Mouse (Mus musculus) neural tube, embryonic 10.5 days (tissue): ENCODE results near the gene Nfix.

Experiments
- DNase-seq: peaks from one replicate; pipeline ENCODE4 v3.0.0-alpha.2; 2017; ENCODE audit warnings: low spot score; ENCODE audit errors: extremely low spot score

Gene Nfix

GRCm38 (mm10) chr8:84722530-84722849 lies 77.7 kb downstream of the Nfix start:
- no peak for DNase-seq

- DNase-seq, result no peak
These were observed 81.0 kb downstream of the Nfix start for GRCm38 (mm10) chr8:84718959-84719690.

GRCm38 (mm10) chr8:84718476-84718875 lies 81.7 kb downstream of the Nfix start:
- DNase-seq, result no peak

- DNase-seq, result no peak
These were observed 83.4 kb downstream of the Nfix start for GRCm38 (mm10) chr8:84716790-84717189.

GRCm38 (mm10) chr8:84715893-84716468 lies 84.2 kb downstream of the Nfix start:
- DNase-seq, result no peak

GRCm38 (mm10) chr8:84714161-84714560 lies 86.0 kb downstream of the Nfix start:
- no peak for DNase-seq

DNA sequence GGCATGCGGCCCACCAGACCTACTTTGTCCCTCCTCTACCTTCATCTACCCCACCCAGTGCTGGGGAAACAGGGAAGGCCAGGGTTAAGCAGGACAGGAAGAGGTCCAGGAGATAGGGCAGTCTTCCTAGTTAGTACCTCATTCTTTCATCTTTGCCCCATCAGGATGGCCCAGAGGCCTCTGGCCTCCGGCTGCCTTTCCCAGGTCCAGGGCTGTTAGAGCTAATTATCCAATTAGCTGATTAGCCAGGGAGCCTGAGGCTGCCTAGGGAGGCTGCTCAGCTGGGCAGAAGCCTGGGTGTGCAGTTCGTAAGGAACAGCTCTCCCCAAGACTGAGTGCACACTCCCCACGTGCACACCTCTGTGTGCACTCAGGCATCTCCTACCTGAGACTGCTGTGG lies 86.8 kb downstream of the Nfix start:
- no peak for DNase-seq

DNA sequence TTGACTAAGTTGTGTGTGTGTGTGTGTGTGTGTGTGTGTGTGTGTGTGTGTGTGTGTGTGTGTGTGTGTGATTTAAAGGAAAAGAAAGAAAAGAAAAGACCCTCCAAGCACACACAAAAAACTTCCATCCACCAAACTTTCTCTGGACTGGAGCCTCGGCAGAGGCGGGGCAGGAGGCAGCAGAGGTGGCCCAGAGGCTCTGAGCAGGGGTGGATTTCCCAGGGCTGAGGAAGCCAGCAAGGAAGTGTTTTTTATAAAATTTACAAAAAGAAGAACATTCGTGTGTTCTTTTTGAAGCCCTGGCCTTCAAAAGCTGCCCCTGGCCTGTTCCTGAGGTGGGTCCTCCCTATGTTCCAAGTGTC lies 87.4 kb downstream of the Nfix start:
- DNase-seq, result no peak

- DNase-seq, result peak; percentile 52
These were observed 88.0 kb downstream of the Nfix start for GRCm38 (mm10) chr8:84711933-84712758.

DNA sequence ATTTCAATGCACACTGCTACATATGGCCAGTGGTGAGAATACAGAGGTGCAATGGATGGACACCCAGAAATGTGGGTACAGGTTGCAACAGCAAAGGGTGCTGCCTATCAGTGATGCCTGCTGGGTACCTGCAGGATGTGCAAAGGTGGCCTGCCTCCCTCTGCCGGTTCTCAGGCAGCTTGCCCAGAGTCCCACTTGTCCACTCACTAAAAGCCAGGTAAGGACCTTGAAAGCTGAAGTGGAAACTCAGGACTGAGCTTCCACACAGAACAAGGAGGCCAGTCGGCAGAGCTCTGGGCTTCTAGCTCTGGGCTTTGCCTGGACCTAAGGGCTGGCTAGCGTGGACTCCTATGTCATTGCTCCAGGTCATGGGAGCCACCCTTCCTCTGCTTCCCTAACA lies 88.8 kb downstream of the Nfix start:
- no peak for DNase-seq

GRCm38 (mm10) chr8:84709931-84710330 lies 90.2 kb downstream of the Nfix start:
- DNase-seq, result no peak

GRCm38 (mm10) chr8:84708774-84709475 lies 91.2 kb downstream of the Nfix start:
- peak; percentile 90 for DNase-seq

GRCm38 (mm10) chr8:84708071-84708541 lies 92.0 kb downstream of the Nfix start:
- DNase-seq, result peak; percentile 61

DNA sequence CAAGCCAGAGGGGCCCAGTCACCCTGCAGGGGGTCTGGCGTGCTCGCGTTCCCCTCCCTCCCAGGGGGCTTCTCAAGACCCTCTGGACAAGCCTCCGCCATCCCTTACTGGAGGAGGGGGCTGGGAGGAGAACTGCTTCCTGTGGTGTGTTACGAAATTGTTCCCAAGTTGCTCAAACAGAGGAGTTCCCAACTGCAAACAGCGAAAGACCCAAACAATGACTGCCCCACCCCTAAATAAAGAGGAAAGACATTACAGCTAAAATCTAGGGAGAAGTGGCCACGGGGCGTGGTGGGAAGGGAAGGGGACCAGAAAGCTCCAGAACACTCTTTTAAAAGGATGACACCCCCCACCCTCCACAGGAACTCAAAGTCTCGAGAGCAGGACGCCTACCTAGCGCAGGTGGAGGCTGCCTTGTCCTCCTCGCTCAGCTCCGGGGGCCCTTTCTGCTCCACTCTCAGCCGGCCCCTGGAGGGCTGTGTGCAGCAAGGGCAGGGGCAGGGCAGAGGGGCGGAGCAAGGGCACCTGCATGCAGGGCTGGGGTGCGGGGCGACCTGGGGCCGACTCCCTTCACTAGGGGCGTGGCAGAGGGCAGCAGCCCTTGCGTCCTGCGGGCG lies 92.8 kb downstream of the Nfix start:
- DNase-seq, result peak; percentile 56

GRCm38 (mm10) chr8:84706610-84707266 lies 93.4 kb downstream of the Nfix start:
- DNase-seq, result peak; percentile 64

DNA sequence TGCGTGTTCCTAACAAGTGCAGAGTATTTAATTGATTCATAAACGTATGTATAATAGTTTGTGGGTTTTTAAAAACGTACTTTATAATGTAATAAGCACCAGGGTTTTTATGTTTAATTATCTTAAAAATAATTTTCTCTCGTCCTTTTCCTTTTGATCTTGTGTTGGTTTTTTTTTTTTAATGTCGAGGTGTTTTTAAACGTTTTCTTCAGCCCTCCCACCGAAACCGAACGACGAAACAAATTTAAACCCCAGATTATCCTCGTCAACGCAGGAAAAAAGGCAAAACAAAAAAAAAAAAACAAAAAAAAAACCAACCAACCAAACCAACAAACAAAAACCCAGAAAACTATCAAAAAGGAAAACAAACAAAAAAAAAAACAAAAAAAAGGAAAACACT lies 94.2 kb downstream of the Nfix start:
- no peak for DNase-seq

DNA sequence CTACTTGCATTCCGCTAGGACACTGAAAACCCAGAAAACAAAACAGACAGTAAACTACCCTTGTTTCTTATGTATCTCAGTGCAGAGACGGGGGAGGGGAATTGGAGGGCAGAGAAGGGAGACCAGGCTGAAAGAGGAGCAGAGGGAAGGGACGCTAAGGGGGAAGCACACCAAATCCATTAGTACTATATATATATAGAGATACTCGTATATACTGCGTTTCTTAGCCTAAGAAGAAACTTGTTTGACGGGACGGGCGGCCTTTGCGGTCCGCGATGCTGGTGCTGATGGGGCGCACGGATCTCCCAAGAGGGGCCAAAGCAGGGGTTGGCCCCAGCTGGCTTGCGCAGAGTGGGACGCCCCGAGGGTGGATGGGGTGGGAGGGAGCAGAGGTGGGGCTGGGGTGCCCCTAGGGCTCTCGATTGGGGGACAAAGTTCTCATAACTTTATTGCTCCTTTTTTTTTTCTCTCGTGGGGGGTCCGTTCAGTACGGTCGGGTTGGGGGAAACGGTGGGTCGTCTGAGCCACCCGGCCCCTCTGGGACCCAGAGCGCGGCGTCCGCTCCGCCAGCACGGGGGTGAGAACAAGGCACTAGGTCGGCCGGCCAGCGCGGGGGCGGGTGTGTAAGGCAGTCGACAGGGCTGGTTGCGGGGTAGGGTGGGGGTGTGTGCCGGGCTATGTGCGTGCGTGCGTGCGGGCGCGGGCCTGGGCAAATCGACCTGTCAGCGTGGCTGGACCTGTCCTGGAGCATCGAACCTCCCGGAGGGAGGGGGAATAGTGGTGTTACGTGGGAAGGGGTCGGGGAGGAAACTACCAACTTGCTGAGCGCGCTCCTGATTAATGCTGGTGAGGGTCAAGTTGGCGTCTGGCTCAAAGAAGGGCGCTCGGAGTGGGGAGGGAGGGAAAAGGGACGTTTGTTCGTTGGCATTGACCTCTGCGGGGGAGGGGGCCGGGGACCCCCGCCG lies 95.0 kb downstream of the Nfix start:
- DNase-seq, result peak; percentile 59

DNA sequence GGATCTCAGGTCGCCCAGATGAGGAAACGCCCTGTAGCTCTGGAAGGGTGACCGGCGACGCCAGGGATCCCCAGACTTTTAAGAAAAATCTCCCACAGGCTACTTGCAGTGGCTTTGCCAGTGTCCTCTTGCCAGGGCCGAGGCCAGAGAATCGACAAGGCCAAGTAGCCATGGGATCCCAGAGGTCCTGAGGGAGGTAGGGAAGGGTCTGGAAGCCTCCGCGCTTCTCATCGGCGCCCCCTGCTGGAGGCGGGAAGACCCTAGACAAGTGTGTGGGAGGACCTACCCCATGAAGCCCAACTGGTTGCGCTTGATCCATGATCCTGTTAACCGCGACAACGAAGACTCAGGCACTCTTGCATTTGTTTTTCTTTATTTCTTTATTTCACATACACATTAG lies 95.8 kb downstream of the Nfix start:
- DNase-seq, result peak; percentile 87

- DNase-seq, result no peak
These were observed 96.5 kb downstream of the Nfix start for GRCm38 (mm10) chr8:84703466-84704249.
